Mouse (Mus musculus) testis, adult 2 months (tissue): ENCODE measurements around the gene Foxo1.

Source experiments
- CTCF ChIP-seq: fragments of 200-500 bp; IDR thresholded peaks from 2 replicates; pipeline ENCODE4 v1.5.1; 2012; ENCODE audit warnings: low read depth, mild to moderate bottlenecking, inconsistent platforms, low read length, moderate library complexity; ENCODE audit not compliant: control insufficient read depth, insufficient read depth, insufficient replicate concordance
- POLR2A ChIP-seq: fragments of 200-500 bp; IDR thresholded peaks from 2 replicates; pipeline ENCODE4 v1.6.1; 2012; ENCODE audit warnings: low read depth, mild to moderate bottlenecking, inconsistent platforms, low read length, moderate library complexity; ENCODE audit not compliant: control insufficient read depth

- TF ChIP-seq CTCF (no peak), POLR2A (no peak)
These were observed 1.5 kb upstream of the Foxo1 start for GRCm38 (mm10) chr3:52266606-52267160.
